Mouse (Mus musculus) forebrain, embryonic 10.5 days (tissue): ENCODE measurements at regions not wholly inside any gene's neighbourhood (a gene's known extent, or its start where the extent isn't known, plus 50 kb on each side); places are given as distances from the start of the nearest gene placed in this dataset.

ENCODE experiments used
- DNase-seq: peaks from one replicate; pipeline ENCODE4 v3.0.0-alpha.2; 2017; ENCODE audit warnings: low spot score; ENCODE audit errors: extremely low spot score
- H3K27ac ChIP-seq: fragments of 300-500 bp; sonication (generic); 2 replicates; pipeline ENCODE4 v1.5.1; 2016; ENCODE audit warnings: mild to moderate bottlenecking
- H3K27me3 ChIP-seq: fragments of 300-500 bp; sonication (generic); 2 replicates; pipeline ENCODE4 v1.6.1; 2016; ENCODE audit warnings: mild to moderate bottlenecking; ENCODE audit not compliant: poor library complexity, severe bottlenecking
- H3K36me3 ChIP-seq: fragments of 300-500 bp; sonication (generic); replicated peaks from 2 replicates; pipeline ENCODE4 v1.6.1; 2016; ENCODE audit warnings: mild to moderate bottlenecking, moderate library complexity
- H3K4me1 ChIP-seq: fragments of 300-500 bp; sonication (generic); 2 replicates; pipeline ENCODE4 v1.6.1; 2016
- H3K4me3 ChIP-seq: fragments of 300-500 bp; sonication (generic); 2 replicates; pipeline ENCODE4 v1.5.1; 2016; ENCODE audit warnings: mild to moderate bottlenecking, moderate library complexity
- H3K9me3 ChIP-seq: fragments of 300-500 bp; sonication (generic); 2 replicates; pipeline ENCODE4 v1.6.1; 2016; ENCODE audit warnings: mild to moderate bottlenecking, moderate library complexity
- WGBS: fragments of 180-500 bp; shearing (Covaris S2); methylation state at CpG from one replicate; pipeline ENCODE4 v1.1.7; 2016; 5-methylcytosine and 5-hydroxymethylcytosine counted together

DNA sequence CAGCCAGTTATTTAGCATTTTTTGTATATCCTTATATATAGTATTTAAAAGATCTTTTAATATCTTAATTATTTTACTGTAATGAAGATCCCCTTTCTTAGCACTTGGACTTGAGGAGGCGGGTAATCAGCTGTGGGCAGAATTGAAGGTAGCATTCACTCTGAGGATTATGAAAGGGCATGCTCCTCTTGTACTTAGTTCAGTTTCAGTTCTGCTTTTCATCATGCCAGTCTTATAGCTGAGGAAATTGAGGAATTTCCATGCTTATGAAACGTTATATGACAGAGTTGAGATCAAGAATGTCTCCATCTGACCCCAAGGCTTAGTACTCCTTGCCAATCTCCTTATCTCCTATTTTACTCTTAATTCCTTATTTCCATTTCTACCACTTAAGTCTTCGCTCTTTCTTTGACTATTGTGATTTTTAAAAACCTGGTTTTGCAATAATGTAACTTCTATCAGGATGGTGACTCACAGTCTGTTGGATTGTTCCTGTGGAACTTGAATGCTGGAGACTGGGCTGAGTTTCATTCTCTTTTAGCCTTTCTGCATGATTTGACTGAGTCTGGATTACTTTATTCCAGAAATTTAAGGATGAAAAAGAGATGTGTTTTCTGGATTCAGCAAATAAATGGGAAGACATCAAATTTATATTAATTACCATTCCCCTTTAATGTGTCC is 133.6 kb downstream of the Papss1 start:
- WGBS: 87% methylated on average over 3 of the region's 3 CpGs
- DNase-seq: no peak
- no peaks in the 10 kb centered on the region for H3K27me3 ChIP-seq
- no peak overlapping the region for H3K27ac ChIP-seq
- H3K9me3 ChIP-seq: no peaks in the 10 kb centered on the region
- H3K4me1 ChIP-seq: no peaks in the 10 kb centered on the region
- no peak overlapping the region for H3K4me3 ChIP-seq
- H3K36me3 ChIP-seq: no peaks in the 10 kb centered on the region

DNA sequence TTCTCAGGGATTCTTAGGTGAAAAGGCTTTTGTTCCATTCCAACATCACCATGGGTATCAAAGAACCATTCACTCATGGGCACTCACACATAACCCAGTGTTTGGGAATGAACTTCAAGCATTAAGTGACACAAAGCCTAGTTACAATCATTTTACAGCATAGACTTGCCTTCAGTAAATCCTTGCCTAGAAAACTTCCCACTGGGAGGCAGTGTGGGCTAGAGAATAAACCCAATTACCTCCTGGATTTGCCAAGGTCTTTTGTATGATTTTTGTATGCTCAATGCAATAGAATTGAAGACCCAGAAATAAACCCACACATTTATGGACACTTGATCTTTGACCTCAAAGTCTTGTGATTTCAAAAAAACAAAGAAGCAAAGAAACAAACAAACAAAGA is 138.6 kb downstream of the Papss1 start:
- Histone ChIP-seq H3K4me3 (no peak overlapping the region), H3K27ac (no peak overlapping the region), H3K36me3 (no peaks in the 10 kb centered on the region), H3K27me3 (no peaks in the 10 kb centered on the region), H3K9me3 (no peaks in the 10 kb centered on the region), H3K4me1 (no peaks in the 10 kb centered on the region)
- DNase-seq: no peak

- DNase-seq: no peak
- Histone ChIP-seq H3K9me3 (no peaks in the 10 kb centered on the region), H3K36me3 (no peaks in the 10 kb centered on the region), H3K27ac (no peak overlapping the region), H3K4me3 (no peak overlapping the region), H3K4me1 (no peaks in the 10 kb centered on the region), H3K27me3 (no peaks in the 10 kb centered on the region)
- WGBS: 87% methylated on average over 8 of the region's 8 CpGs
These were observed 149.0 kb downstream of the Papss1 start for GRCm38 (mm10) chr3:131713532-131713931.

DNA sequence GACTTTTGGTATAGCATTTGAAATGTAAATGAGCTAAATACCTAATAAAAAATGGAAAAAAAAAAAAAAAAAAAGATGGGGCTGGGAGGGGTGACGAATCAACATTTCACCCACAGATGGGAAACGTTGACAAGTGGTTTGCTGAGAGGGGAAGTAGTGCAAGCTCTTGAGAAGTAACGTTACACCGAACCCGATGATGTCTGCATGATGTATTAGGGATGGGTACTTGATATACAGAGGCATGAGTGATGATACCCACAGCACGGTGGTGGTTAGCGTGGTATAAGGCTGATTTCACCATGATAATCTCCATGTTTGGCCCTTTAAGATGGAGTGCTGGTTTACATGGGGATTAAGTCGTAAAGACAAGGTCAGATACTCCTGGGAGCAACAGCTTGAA is 154.2 kb downstream of the Papss1 start:
- Histone ChIP-seq H3K9me3 (no peaks in the 10 kb centered on the region), H3K36me3 (no peaks in the 10 kb centered on the region), H3K27ac (no peak overlapping the region), H3K4me3 (no peak overlapping the region), H3K4me1 (no peaks in the 10 kb centered on the region), H3K27me3 (no peaks in the 10 kb centered on the region)
- DNase-seq: no peak
- WGBS: 89% methylated on average over 8 of the region's 8 CpGs

GRCm38 (mm10) chr3:131728618-131729017 is 164.1 kb downstream of the Papss1 start:
- WGBS: 88% methylated on average over 3 of the region's 3 CpGs

GRCm38 (mm10) chr3:131734226-131734625 is 169.7 kb downstream of the Papss1 start:
- Histone ChIP-seq H3K4me1 (no peaks in the 10 kb centered on the region), H3K36me3 (no peaks in the 10 kb centered on the region), H3K4me3 (no peak overlapping the region), H3K27me3 (no peaks in the 10 kb centered on the region), H3K27ac (no peak overlapping the region), H3K9me3 (no peaks in the 10 kb centered on the region)
- WGBS: 91% methylated on average over 6 of the region's 6 CpGs
- no peak for DNase-seq

More at GRCm38 (mm10) chr3:131728618-131729017, 164.1 kb downstream of the Papss1 start:
- Histone ChIP-seq H3K4me3 (no peak overlapping the region), H3K27me3 (no peaks in the 10 kb centered on the region), H3K9me3 (no peaks in the 10 kb centered on the region), H3K36me3 (no peaks in the 10 kb centered on the region), H3K4me1 (no peaks in the 10 kb centered on the region), H3K27ac (no peak overlapping the region)
- no peak for DNase-seq

DNA sequence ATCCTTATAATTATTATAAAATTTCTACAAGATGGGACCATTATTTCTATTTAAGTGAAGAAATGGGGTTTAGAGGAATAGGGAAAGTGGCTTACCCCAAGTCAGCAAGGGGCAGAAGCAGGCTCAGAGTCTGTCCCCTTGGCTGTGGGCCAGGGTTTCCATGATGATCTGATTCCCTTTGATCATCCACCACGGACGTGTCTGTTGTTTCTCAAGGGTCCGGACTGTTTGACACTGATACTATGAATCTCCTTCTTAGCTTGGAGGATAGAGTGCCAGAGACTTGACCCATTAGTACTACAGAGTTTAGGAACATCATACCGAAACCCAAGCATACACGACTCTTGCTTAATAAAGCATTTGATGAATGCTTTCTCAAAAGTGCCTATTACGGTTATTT is 172.9 kb downstream of the Papss1 start:
- no peaks in the 10 kb centered on the region for H3K4me1 ChIP-seq
- no peaks in the 10 kb centered on the region for H3K36me3 ChIP-seq
- H3K9me3 ChIP-seq: no peaks in the 10 kb centered on the region
- WGBS: 85% methylated on average over 6 of the region's 6 CpGs
- no peak overlapping the region for H3K27ac ChIP-seq
- no peak overlapping the region for H3K4me3 ChIP-seq
- H3K27me3 ChIP-seq: no peaks in the 10 kb centered on the region
- no peak for DNase-seq

DNA sequence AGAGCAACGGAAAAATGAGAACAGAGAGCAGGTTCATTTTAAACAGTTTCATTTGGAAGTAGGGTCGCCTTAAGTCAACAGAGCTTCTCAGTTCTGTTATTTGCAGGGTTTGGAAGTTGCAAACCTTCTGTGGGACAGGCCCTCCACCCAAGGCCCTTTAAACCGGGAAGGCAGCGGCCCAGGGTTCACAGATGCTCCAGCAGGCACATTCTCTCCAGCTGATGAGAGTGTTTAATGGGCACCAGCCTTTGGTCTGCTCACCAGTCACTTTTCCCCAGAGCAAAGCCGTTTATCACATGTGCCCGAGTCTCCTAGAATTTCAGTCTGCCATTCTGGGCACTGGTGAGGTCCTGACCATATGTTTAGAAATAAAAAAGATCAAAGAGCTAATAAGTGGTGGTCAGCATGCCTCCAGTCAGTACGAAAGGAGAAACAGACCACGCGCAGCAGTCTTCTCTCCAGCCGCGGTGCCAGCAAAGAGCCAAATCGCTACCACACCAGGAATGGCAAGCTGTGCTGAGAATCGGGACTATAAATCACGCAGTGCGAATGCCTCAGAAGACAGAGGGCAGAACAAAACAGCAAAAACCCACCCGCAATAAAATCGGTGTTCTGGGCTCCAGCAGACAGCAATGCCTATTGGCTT is 173.5 kb downstream of the Papss1 start:
- DNase-seq: no peak
- Histone ChIP-seq H3K27ac (no peak overlapping the region), H3K36me3 (no peaks in the 10 kb centered on the region), H3K27me3 (no peaks in the 10 kb centered on the region), H3K9me3 (no peaks in the 10 kb centered on the region), H3K4me3 (no peak overlapping the region), H3K4me1 (no peaks in the 10 kb centered on the region)
- 85% methylated on average over 17 of the region's 17 CpGs for WGBS

GRCm38 (mm10) chr3:131755537-131755936 is 191.0 kb downstream of the Papss1 start:
- DNase-seq: no peak
- 79% methylated on average over 2 of the region's 2 CpGs for WGBS

GRCm38 (mm10) chr3:131756126-131756525 is 191.6 kb downstream of the Papss1 start:
- Histone ChIP-seq H3K27ac (no peak overlapping the region), H3K36me3 (no peaks in the 10 kb centered on the region), H3K4me1 (no peaks in the 10 kb centered on the region), H3K4me3 (no peak overlapping the region), H3K9me3 (peaks cover 10% of the 10 kb centered on the region; the same call in 1 of the 2 replicates), H3K27me3 (no peaks in the 10 kb centered on the region)
- 79% methylated on average over 5 of the region's 5 CpGs for WGBS
- no peak for DNase-seq

More at GRCm38 (mm10) chr3:131755537-131755936, 191.0 kb downstream of the Papss1 start:
- H3K4me3 ChIP-seq: no peak overlapping the region
- no peaks in the 10 kb centered on the region for H3K27me3 ChIP-seq
- peaks cover 10% of the 10 kb centered on the region; the same call in 1 of the 2 replicates for H3K9me3 ChIP-seq
- no peaks in the 10 kb centered on the region for H3K36me3 ChIP-seq
- H3K4me1 ChIP-seq: no peaks in the 10 kb centered on the region
- H3K27ac ChIP-seq: no peak overlapping the region

GRCm38 (mm10) chr3:131769976-131770375 is 205.4 kb downstream of the Papss1 start:
- H3K27me3 ChIP-seq: no peaks in the 10 kb centered on the region
- no peak overlapping the region for H3K4me3 ChIP-seq
- no peaks in the 10 kb centered on the region for H3K4me1 ChIP-seq
- H3K9me3 ChIP-seq: no peaks in the 10 kb centered on the region
- no peaks in the 10 kb centered on the region for H3K36me3 ChIP-seq
- 67% methylated on average over 1 of the region's 1 CpGs for WGBS
- no peak overlapping the region for H3K27ac ChIP-seq
- DNase-seq: no peak

- H3K27ac ChIP-seq: no peak overlapping the region
- WGBS: 87% methylated on average over 1 of the region's 1 CpGs
These were observed 205.9 kb downstream of the Papss1 start for GRCm38 (mm10) chr3:131770486-131770885.

DNA sequence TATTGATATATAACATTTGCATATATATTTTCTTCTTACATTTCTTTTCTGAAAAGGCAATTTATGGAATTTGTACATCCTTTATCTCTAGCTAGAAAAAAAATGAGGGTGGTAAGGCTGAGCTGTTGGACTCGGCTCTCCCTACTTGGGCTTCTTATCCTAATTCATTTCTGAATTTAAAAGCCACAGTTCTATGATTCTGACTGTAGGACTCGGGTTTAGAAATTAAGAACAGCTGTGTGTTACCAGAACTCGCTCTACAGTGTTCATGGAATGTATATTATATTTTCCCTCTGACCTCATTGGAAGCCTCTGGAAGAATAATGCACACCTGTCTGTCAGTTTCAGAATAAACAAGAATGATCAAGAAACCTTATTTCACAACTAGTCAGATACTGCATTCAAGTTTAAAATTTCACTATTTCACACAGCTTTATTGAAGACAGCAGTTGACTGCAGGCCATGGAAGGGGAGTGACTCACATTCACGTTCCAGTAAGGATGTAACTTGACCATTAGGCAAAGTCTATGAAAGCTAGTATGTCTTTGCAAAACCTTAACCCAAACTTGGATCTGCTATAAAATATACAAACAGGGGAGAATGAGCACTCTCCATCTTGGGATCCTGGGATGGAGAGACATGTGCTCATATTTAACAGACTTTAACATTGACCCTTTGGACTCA is 207.4 kb downstream of the Papss1 start:
- no peak for DNase-seq
- no peak overlapping the region for H3K4me3 ChIP-seq
- H3K9me3 ChIP-seq: no peaks in the 10 kb centered on the region
- H3K36me3 ChIP-seq: no peaks in the 10 kb centered on the region
- H3K27me3 ChIP-seq: no peaks in the 10 kb centered on the region
- H3K4me1 ChIP-seq: no peaks in the 10 kb centered on the region
- 75% methylated on average over 4 of the region's 4 CpGs for WGBS
- no peak overlapping the region for H3K27ac ChIP-seq

More at GRCm38 (mm10) chr3:131770486-131770885, 205.9 kb downstream of the Papss1 start:
- no peak overlapping the region for H3K4me3 ChIP-seq
- H3K9me3 ChIP-seq: no peaks in the 10 kb centered on the region
- DNase-seq: no peak
- no peaks in the 10 kb centered on the region for H3K36me3 ChIP-seq
- H3K4me1 ChIP-seq: no peaks in the 10 kb centered on the region
- H3K27me3 ChIP-seq: no peaks in the 10 kb centered on the region
